Mouse (Mus musculus) heart, postnatal 14 days (tissue): ENCODE data around the gene Cdyl2. TPM values are rescaled to one million over a fixed set of nuclear protein-coding genes. Genes with fewer than 3 reads are reported as not detected.

Experiments used
- DNase-seq, 2 experiments: peaks; one replicate each; pipeline ENCODE4 v3.0.0; 2021 to 2022
- intact Hi-C: fragments of 180-260 bp; cut with DNase I; formaldehyde crosslinking; loops from one replicate; pipeline ENCODE4 v1.15.1; 2025
- total RNA-seq, 2 experiments: library from RNA; stranded (reverse); gene quantifications; 2 replicates each; pipeline ENCODE4 v1.2.3; 2021

The Cdyl2 gene
- total RNA-seq, 2 experiments from 2014 or later: 4.9 to 5.9 TPM

DNA sequence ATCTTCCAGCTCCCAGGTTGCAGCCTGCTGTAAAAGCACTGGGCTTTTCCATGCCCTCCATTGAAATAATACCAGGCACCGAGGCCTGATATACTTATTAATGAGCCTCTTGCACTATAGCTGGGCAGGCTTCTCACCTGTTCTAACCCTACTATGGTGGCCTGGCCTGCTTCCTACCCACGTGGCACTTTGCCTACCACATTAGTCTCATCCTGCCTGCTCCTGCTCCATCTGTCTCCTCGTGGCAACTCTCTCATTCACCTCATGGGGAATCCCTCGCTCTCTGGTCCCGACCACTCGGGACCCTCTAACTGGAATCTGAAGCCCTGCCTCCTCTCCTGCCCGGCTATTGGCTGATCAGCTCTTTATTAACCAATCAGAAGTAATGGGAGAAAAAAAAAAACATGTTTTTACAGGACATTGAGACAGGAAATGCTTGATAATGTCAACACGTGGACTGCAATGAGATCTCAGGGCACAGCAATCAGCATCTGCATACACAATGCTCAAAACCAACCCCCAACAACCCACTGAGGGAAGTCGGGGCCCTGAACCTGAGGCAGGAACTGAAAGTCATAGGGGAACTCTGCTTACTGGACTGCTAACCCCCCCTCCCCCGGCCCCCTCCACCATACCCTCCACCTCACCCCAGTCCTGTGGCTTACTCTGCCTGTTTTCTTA lies 99.2 kb downstream of the Cdyl2 start:
- no peak for DNase-seq
- intact Hi-C loops: no loop called here

DNA sequence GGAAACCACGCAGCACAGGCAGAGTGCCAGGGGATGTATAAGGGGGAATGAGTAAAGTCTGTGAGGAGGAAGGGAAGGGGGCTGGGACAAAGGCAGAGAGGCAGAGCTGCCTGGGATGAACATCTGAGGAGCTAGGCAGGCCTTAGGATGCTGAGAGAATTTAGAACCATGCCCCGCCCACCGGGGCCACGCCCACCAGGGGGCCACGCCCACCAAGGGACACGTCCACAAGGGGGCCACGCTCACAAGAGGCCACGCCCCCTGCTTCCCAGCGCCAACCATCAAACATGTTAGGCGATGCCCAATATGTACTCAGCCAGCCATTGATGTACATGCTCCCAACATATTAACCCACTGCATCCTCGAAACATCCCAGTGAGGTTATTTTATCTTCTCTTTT lies 102.7 kb downstream of the Cdyl2 start:
- DNase-seq: no peak
- intact Hi-C loops: no loop called here

GRCm38 (mm10) chr8:116628975-116629374 lies 103.8 kb downstream of the Cdyl2 start:
- DNase-seq: no peak
- intact Hi-C loops: no loop called here

- intact Hi-C loops: no loop called here
- no peak for DNase-seq
These were observed 104.8 kb downstream of the Cdyl2 start for GRCm38 (mm10) chr8:116627854-116628479.

- intact Hi-C loops: no loop called here
- DNase-seq: no peak
These were observed 109.2 kb downstream of the Cdyl2 start for GRCm38 (mm10) chr8:116623591-116623990.

DNA sequence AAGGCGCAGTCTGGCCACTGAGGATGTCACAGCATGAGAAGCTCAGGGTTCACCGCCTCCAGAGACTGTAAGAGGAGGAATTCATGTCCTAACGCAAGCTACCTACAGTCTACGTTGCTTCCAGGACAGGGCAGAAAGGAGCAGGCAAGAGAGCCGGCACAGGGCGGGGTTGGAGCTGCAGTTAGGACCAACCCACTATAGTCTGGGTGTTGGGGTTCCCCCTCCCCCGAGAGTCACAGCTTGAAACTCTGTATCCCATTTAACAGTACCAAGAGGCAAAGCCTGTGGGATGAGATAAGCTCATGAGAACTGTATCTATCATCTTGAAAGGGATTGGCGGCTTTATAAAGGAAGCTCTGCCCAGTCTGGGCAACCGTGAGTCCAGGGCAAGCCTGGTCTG lies 110.5 kb downstream of the Cdyl2 start:
- intact Hi-C loops: no loop called here
- DNase-seq: no peak

GRCm38 (mm10) chr8:116621158-116621961 lies 111.4 kb downstream of the Cdyl2 start:
- intact Hi-C loops: no loop called here
- DNase-seq: no peak

GRCm38 (mm10) chr8:116619686-116620320 lies 113.0 kb downstream of the Cdyl2 start:
- intact Hi-C loops: no loop called here
- DNase-seq: no peak

DNA sequence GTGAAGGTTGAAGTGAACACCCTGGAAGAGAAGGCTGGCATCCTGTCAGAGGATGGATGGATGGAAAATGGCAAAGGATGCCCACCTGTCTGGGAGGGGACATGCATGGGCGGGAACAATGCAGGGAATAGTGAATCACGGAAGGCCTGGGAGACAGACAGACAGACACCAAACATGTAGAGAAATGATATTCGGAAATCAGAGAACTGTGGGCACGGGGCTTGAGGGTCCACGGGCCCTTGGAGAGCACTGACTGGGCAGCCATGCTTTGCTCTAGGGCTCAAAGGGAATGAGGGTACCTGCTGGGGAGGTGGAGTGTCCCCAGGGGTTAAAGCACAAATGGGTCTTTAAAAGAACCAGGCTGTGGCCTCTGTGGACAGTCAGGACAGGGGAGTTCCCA lies 113.6 kb downstream of the Cdyl2 start:
- intact Hi-C loops: no loop called here
- DNase-seq: no peak

GRCm38 (mm10) chr8:116618797-116619196 lies 114.0 kb downstream of the Cdyl2 start:
- intact Hi-C loops: no loop called here
- no peak for DNase-seq

DNA sequence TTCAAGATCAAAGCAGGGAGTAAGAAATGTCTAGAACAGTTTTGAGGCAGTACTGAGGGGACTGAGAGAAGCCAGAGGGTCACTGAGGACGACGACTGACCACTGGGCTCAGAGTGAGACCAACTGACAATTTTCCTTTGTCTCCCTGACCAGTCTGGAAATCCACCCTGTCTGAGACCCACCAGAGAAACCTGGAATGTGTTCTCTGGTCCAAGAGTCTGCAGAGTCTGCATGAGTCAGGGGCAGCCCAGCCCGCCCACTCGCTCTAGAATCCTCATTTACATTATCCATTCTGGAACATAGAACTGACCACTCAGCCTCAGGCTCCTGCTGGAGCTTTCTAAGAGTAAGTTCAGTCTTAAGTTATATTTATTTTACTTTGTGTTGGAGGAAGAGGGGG lies 114.9 kb downstream of the Cdyl2 start:
- intact Hi-C loops: no loop called here

DNA sequence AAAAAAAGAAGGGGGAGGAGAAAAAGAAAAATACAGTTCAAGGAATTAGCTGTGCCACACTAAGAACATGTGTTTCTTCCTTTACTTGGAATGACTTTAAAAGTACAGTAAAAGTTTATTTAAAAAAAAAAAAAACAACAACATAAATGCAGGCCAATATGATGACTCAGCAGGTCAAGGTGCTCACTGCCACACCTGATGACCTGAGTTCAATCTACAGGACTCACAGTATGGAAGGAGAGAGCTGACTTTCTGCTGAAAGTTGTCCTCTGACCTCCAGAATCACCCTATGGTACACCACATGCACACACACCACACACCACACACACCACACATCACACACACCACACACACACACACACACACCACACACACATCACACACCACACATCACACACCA lies 116.4 kb downstream of the Cdyl2 start:
- no peak for DNase-seq
- intact Hi-C loops: no loop called here

More for the DNA sequence above, 114.9 kb downstream of the Cdyl2 start:
- DNase-seq: no peak

GRCm38 (mm10) chr8:116614901-116615300 lies 117.9 kb downstream of the Cdyl2 start:
- DNase-seq: peak; percentile 42 to 66
- intact Hi-C loops: no loop called here

- no peak for DNase-seq
- intact Hi-C loops: no loop called here
These were observed 126.6 kb downstream of the Cdyl2 start for GRCm38 (mm10) chr8:116606171-116606570.

DNA sequence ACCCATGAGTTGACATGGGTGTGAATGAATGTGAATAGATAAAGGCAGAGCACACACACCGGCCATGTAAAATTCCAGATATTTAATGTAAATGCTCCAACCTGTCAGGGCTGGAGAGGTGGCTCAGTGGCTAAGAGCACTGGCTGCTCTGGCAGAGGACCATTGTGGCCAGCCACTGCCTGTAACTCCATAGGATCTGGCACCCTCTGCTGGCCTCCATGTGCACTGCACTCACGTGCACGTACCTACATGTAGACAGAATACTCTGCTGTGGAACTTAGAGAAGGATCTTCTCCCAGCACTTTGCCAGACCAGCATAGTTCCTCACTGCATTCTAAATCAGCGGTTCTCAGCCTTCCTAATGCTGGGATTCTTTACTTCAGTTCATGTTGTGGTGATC lies 130.0 kb downstream of the Cdyl2 start:
- no peak for DNase-seq
- intact Hi-C loops: no loop called here

DNA sequence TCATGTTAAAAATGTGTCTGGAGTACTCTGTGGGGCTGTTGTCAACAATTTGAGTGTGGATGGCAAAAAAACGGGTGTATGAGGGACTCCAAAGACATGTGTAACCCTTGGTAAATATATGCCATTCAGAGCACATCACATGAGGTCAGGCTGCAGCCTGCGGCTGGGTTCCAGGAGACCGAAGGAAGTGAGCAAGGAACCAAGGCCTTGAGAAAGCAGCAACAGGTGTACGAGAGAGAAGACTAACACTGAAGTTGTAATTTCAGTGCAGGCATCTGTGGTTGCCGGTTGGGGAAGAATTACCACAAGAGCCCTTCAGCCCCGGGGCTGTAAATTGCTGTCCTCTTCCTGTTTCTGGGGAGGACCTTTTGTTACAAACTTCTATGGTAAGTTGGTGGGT lies 133.1 kb downstream of the Cdyl2 start:
- no peak for DNase-seq
- intact Hi-C loops: no loop called here

- intact Hi-C loops: no loop called here
- DNase-seq: no peak
These were observed 141.6 kb downstream of the Cdyl2 start for GRCm38 (mm10) chr8:116591226-116591625.

DNA sequence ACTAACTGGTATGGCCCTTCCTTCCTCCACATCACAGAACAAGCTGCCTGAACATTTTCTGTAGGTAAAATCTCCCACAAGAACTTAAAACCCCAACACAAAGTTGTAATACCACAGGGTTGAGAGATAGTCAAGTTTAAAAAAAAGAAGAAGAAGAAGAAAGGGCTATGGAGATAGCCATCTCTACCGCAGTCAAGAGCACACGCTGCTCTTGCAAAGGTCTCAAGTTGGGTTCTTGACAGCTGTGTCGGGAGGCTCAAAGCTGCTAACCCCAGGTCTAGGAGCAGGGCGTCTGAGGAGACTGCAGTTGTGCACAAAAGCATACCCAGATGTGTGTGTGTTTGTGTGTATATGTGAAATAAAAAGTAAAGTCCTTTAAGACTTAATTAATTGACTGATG lies 142.2 kb downstream of the Cdyl2 start:
- no peak for DNase-seq
- intact Hi-C loops: no loop called here

DNA sequence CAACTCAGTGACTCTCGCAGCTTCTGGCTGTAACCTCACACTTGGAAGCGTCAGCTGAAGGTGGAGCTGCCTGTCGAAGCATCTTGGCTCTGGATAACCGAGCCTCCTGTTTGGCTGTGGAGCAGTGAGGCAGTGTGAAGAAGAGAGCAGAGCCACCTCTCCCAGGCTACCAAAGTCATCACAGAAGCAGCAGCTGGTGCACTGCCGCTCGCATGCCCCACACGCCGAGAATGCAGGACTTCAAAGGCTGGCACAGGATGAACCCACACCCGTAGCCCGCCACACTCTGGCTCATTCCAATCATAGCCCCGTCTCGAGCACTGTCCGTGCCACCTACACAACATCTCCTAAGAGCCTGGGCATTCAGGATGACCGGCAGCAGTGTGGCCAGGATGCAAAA lies 142.7 kb downstream of the Cdyl2 start:
- intact Hi-C loops: no loop called here
- no peak for DNase-seq

GRCm38 (mm10) chr8:116587616-116588468 lies 144.9 kb downstream of the Cdyl2 start:
- intact Hi-C loops: no loop called here
- DNase-seq: peak; percentile 17 to 27
